Mouse (Mus musculus) CH12.LX (cell line): ENCODE measurements around the gene Suds3. TPM values are rescaled to one million over a fixed set of nuclear protein-coding genes. Genes with fewer than 3 reads are reported as not detected.

Experiments
- DNase-seq: peaks from one replicate; pipeline ENCODE4 v3.0.0-alpha.2; 2013; ENCODE audit errors: extremely low read depth
- H3K27ac ChIP-seq: 2 replicates; pipeline ENCODE4 v1.5.1; 2012; ENCODE audit warnings: low read depth, mild to moderate bottlenecking, control low read depth, moderate library complexity; ENCODE audit not compliant: insufficient read depth
- H3K27me3 ChIP-seq: replicated peaks from 2 replicates; pipeline ENCODE3; 2012; ENCODE audit warnings: inconsistent platforms
- H3K36me3 ChIP-seq, 2 experiments: replicated peaks in 1 of 2; 2 replicates each; pipeline versions ENCODE3 to v1.6.1; 2012; ENCODE audit warnings: inconsistent platforms in 1 of 2, low read length in 1 of 2, mild to moderate bottlenecking in 1 of 2, mixed read lengths in 1 of 2, moderate library complexity in 1 of 2; ENCODE audit not compliant: control insufficient read depth in 1 of 2, insufficient read depth in 1 of 2
- H3K4me1 ChIP-seq, 2 experiments: 2 replicates each; pipeline ENCODE4 v1.6.1; 2012; ENCODE audit warnings: inconsistent platforms in 1 of 2, moderate library complexity in 1 of 2; ENCODE audit not compliant: insufficient read depth in 2 of 2, control insufficient read depth in 1 of 2
- H3K4me2 ChIP-seq: 2 replicates; pipeline ENCODE4 v1.6.1; 2012; ENCODE audit warnings: low read depth, mild to moderate bottlenecking, control low read depth; ENCODE audit not compliant: poor library complexity, insufficient read depth, severe bottlenecking
- H3K4me3 ChIP-seq, 3 experiments: fragments of 150-350 bp in 1 of 3; sonication (generic) in 1 of 3; replicated peaks in 1 of 3; 2 replicates each; pipeline versions ENCODE3 to v1.5.1; 2011 to 2012; ENCODE audit warnings: low read depth in 2 of 3, low read length in 2 of 3, mild to moderate bottlenecking in 2 of 3, moderate library complexity in 2 of 3, control low read depth in 1 of 3, improper control_type of control experiment in 1 of 3, inconsistent platforms in 1 of 3, mixed read lengths in 1 of 3; ENCODE audit not compliant: poor library complexity in 1 of 3
- H3K79me2 ChIP-seq: replicated peaks from 2 replicates; pipeline ENCODE4 v1.6.1; 2012; ENCODE audit warnings: mild to moderate bottlenecking, moderate library complexity; ENCODE audit not compliant: control insufficient read depth, poor library complexity, insufficient read depth, severe bottlenecking; ENCODE audit errors: extremely low read depth
- H3K9ac ChIP-seq: 2 replicates; pipeline ENCODE4 v1.6.1; 2012; ENCODE audit warnings: low read depth, mild to moderate bottlenecking, control low read depth, moderate library complexity; ENCODE audit not compliant: insufficient read depth
- H3K9me3 ChIP-seq: replicated peaks from 2 replicates; pipeline ENCODE3; 2012; ENCODE audit warnings: low read length, inconsistent platforms, mixed read lengths
- CHD1 ChIP-seq: IDR thresholded peaks from 2 replicates; pipeline ENCODE4 v1.6.1; 2012; ENCODE audit warnings: low read depth, low read length, improper control_type of control experiment, inconsistent platforms
- CHD2 ChIP-seq: IDR thresholded peaks from 2 replicates; pipeline ENCODE4 v1.6.1; 2011; ENCODE audit warnings: low read length, improper control_type of control experiment
- CTCF ChIP-seq, 2 experiments: IDR thresholded peaks in 1 of 2; conservative IDR thresholded peaks in 1 of 2; 2 replicates each; pipeline ENCODE4 v1.5.1; 2011 to 2012; ENCODE audit warnings: low read depth in 2 of 2, low read length in 2 of 2, improper control_type of control experiment in 1 of 2, inconsistent platforms in 1 of 2, mild to moderate bottlenecking in 1 of 2, moderate library complexity in 1 of 2
- E2F4 ChIP-seq: IDR thresholded peaks from 2 replicates; pipeline ENCODE4 v1.6.1; 2011; ENCODE audit warnings: low read depth, low read length, improper control_type of control experiment; ENCODE audit not compliant: insufficient replicate concordance
- ELF1 ChIP-seq: IDR thresholded peaks from 2 replicates; pipeline ENCODE4 v1.6.1; 2014; ENCODE audit warnings: low read depth, mild to moderate bottlenecking, inconsistent platforms, low read length, improper control_type of control experiment
- EP300 ChIP-seq: IDR thresholded peaks from 2 replicates; pipeline ENCODE4 v1.6.1; 2011; ENCODE audit warnings: low read length, improper control_type of control experiment
- ETS1 ChIP-seq: conservative IDR thresholded peaks from 2 replicates; pipeline ENCODE4 v1.6.1; 2012; ENCODE audit warnings: low read depth, mild to moderate bottlenecking, inconsistent platforms, low read length, improper control_type of control experiment, moderate library complexity
- GABPA ChIP-seq: IDR thresholded peaks from 2 replicates; pipeline ENCODE4 v1.6.1; 2012; ENCODE audit warnings: low read depth, low read length, improper control_type of control experiment, inconsistent platforms; ENCODE audit not compliant: insufficient replicate concordance
- HCFC1 ChIP-seq: IDR thresholded peaks from 2 replicates; pipeline ENCODE4 v1.6.1; 2012; ENCODE audit warnings: low read depth, mild to moderate bottlenecking, inconsistent platforms, low read length, improper control_type of control experiment
- IRF4 ChIP-seq: IDR thresholded peaks from 2 replicates; pipeline ENCODE4 v1.6.1; 2014; ENCODE audit warnings: low read depth, mild to moderate bottlenecking, inconsistent platforms, low read length, improper control_type of control experiment
- JUN ChIP-seq: IDR thresholded peaks from 2 replicates; pipeline ENCODE4 v1.6.1; 2011; ENCODE audit warnings: low read depth, mild to moderate bottlenecking, low read length, improper control_type of control experiment, moderate library complexity; ENCODE audit not compliant: insufficient read depth
- JUND ChIP-seq: conservative IDR thresholded peaks from 2 replicates; pipeline ENCODE4 v1.6.1; 2011; ENCODE audit warnings: low read depth, low read length, improper control_type of control experiment
- KAT2A ChIP-seq: IDR thresholded peaks from 2 replicates; pipeline ENCODE4 v1.6.1; 2012; ENCODE audit warnings: low read length, improper control_type of control experiment, inconsistent platforms; ENCODE audit not compliant: insufficient replicate concordance
- MAFK ChIP-seq: IDR thresholded peaks from 2 replicates; pipeline ENCODE4 v1.6.1; 2011; ENCODE audit warnings: low read length, improper control_type of control experiment; ENCODE audit not compliant: insufficient replicate concordance
- MAZ ChIP-seq: IDR thresholded peaks from 2 replicates; pipeline ENCODE4 v1.6.1; 2012; ENCODE audit warnings: low read depth, mild to moderate bottlenecking, inconsistent platforms, low read length, improper control_type of control experiment, moderate library complexity
- MEF2A ChIP-seq: IDR thresholded peaks from 2 replicates; pipeline ENCODE4 v1.6.1; 2014; ENCODE audit warnings: low read depth, mild to moderate bottlenecking, inconsistent platforms, low read length, improper control_type of control experiment, borderline replicate concordance
- MYC ChIP-seq: IDR thresholded peaks from 2 replicates; pipeline ENCODE4 v1.6.1; 2011; ENCODE audit warnings: low read depth, mild to moderate bottlenecking, improper control_type of control experiment, low read length
- NELFE ChIP-seq: IDR thresholded peaks from 2 replicates; pipeline ENCODE4 v1.6.1; 2011; ENCODE audit warnings: low read depth, low read length, improper control_type of control experiment
- NRF1 ChIP-seq: IDR thresholded peaks from 2 replicates; pipeline ENCODE4 v1.6.1; 2014; ENCODE audit warnings: low read depth, mild to moderate bottlenecking, inconsistent platforms, low read length, improper control_type of control experiment, moderate library complexity
- POLR2A ChIP-seq: IDR thresholded peaks from 2 replicates; pipeline ENCODE4 v1.6.1; 2011; ENCODE audit warnings: low read depth, mild to moderate bottlenecking, improper control_type of control experiment, low read length
- RAD21 ChIP-seq: IDR thresholded peaks from 2 replicates; pipeline ENCODE4 v1.6.1; 2011; ENCODE audit warnings: low read depth, mild to moderate bottlenecking, low read length, improper control_type of control experiment, moderate library complexity
- RCOR1 ChIP-seq: conservative IDR thresholded peaks from 2 replicates; pipeline ENCODE4 v1.6.1; 2012; ENCODE audit warnings: low read depth, mild to moderate bottlenecking, inconsistent platforms, low read length, improper control_type of control experiment
- SIN3A ChIP-seq: IDR thresholded peaks from 2 replicates; pipeline ENCODE4 v1.6.1; 2012; ENCODE audit warnings: low read length, improper control_type of control experiment, inconsistent platforms
- SMC3 ChIP-seq: IDR thresholded peaks from 2 replicates; pipeline ENCODE4 v1.6.1; 2011; ENCODE audit warnings: low read depth, low read length, improper control_type of control experiment
- TBP ChIP-seq: conservative IDR thresholded peaks from 2 replicates; pipeline ENCODE4 v1.6.1; 2011; ENCODE audit warnings: low read depth, low read length, improper control_type of control experiment
- TCF12 ChIP-seq: IDR thresholded peaks from 2 replicates; pipeline ENCODE4 v1.6.1; 2014; ENCODE audit warnings: low read depth, mild to moderate bottlenecking, inconsistent platforms, low read length, improper control_type of control experiment
- USF1 ChIP-seq: IDR thresholded peaks from 2 replicates; pipeline ENCODE4 v1.6.1; 2014; ENCODE audit warnings: low read depth, mild to moderate bottlenecking, inconsistent platforms, low read length, improper control_type of control experiment
- USF2 ChIP-seq: conservative IDR thresholded peaks from 2 replicates; pipeline ENCODE4 v1.6.1; 2011; ENCODE audit warnings: low read depth, low read length, improper control_type of control experiment
- ZMIZ1 ChIP-seq: IDR thresholded peaks from 2 replicates; pipeline ENCODE4 v1.6.1; 2012; ENCODE audit warnings: low read depth, mild to moderate bottlenecking, inconsistent platforms, low read length, improper control_type of control experiment
- dilution Hi-C: fragments of 300-500 bp; cut with MboI; formaldehyde crosslinking; loops from 2 replicates; pipeline ENCODE4 v1.14.3; 2020; ENCODE audit warnings: low sequenced_read_pairs; ENCODE audit not compliant: extremely low pct_unique_long_range_greater_than_20kb, extremely low pct_ligation_motif_present
- in situ Hi-C: fragments of 300-500 bp; cut with MboI; formaldehyde crosslinking; loops from 3 replicates; pipeline ENCODE4 v1.14.3; 2019; ENCODE audit warnings: low sequenced_read_pairs, low pct_ligation_motif_present, low pct_unique_long_range_greater_than_20kb, mixed read lengths
- polyA plus RNA-seq: library from polyadenylated mRNA; unstranded; fragments of >175 nt; gene quantifications from 2 replicates; pipeline ENCODE4 v1.2.1, GENCODE M21; 2012; ENCODE audit warnings: low read depth; ENCODE audit not compliant: insufficient read length
- total RNA-seq, 2 experiments: library from RNA; depleted of rRNA; stranded (reverse); fragments of 300-350 nt in 1 of 2; fragments of >200 nt in 1 of 2; gene quantifications; 2 replicates each; pipeline ENCODE4 v1.2.3; 2012 to 2014

The Suds3 gene
- total and polyA plus RNA-seq, 3 experiments, result 54.2 to 103 (median 68.1) TPM

DNA sequence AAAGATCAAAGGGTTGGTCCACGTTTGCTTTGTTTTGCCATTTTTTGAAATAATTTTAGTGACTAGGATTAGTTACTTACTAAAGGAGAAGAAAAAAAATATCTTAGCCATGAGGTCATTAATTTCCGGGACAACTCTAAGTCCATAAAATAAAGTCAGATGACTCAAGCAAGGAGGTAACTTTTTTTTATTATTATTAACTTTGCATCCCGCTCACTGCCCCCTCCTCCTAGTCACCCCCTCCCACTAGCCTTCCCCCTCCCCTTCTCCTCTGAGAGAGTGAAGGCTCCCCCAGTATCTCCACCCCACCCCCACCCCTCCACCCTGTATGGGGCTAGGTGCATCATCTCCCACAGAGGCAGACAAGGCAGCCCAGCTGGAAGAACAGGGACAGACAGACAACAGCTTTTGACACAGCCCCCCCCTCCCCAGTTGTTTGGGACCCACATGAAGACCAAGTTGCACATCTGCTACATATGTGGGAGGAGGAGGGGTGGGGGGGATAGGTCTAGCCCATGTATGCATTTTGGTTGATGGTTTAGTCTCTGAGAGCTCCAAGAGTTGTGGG, 19.1 kb upstream of the Suds3 start:
- Histone ChIP-seq H3K4me2 (peak overlapping the region; percentile 74), H3K4me1 (peaks cover 31 to 51% of the 10 kb centered on the region in 2 experiments)
- TF ChIP-seq SIN3A, result no peak
- no peak for TF ChIP-seq ETS1
- TF ChIP-seq SMC3, result no peak
- no peak for TF ChIP-seq USF1
- TF ChIP-seq GABPA, result no peak
- TF ChIP-seq CHD1, result no peak
- no peak for TF ChIP-seq JUND
- TF ChIP-seq MAFK, result no peak
- no peak for TF ChIP-seq USF2
- no peak for TF ChIP-seq EP300
- TF ChIP-seq MAZ, result no peak
- no peak for TF ChIP-seq MEF2A
- TF ChIP-seq MYC, result no peak
- no peak for TF ChIP-seq TCF12
- TF ChIP-seq TBP, result no peak
- TF ChIP-seq RAD21, result no peak
- TF ChIP-seq CTCF (conservative IDR thresholded peaks at IDR 0.05 in 1 of 2, IDR thresholded peaks at IDR 0.05 in 1 of 2; ENCODE audit: low read depth in 2 of 2, low read length in 2 of 2), result no peak
- no peak for TF ChIP-seq NELFE
- TF ChIP-seq POLR2A, result no peak

GRCm38 (mm10) chr5:117134066-117134888, 18.4 kb upstream of the Suds3 start:
- Histone ChIP-seq H3K4me3 (peak overlapping the region; percentile 82 to 88 (median 83)), H3K79me2 (peaks cover 37% of the 10 kb centered on the region), H3K9ac (peak overlapping the region; percentile 89), H3K27ac (peak overlapping the region; percentile 79), H3K4me2 (peak overlapping the region; percentile 74), H3K4me1 (peaks cover 31 to 44% of the 10 kb centered on the region in 2 experiments), H3K27me3 (no peaks in the 10 kb centered on the region), H3K36me3 (peaks cover 0 to 16% of the 10 kb centered on the region in 2 experiments), H3K9me3 (no peaks in the 10 kb centered on the region)
- in situ Hi-C loops, result no loop called here
- dilution Hi-C loops, result no loop called here
- DNase-seq, result peak; percentile 60
- no peak for TF ChIP-seq KAT2A
- TF ChIP-seq IRF4, result 0 out of 2 replicates have a peak, but pooled peaks have one; percentile 15
- TF ChIP-seq GABPA, result no peak
- no peak for TF ChIP-seq RCOR1
- TF ChIP-seq E2F4, result no peak
- no peak for TF ChIP-seq JUN
- TF ChIP-seq USF1, result no peak
- no peak for TF ChIP-seq POLR2A
- TF ChIP-seq ELF1, result peak; percentile 84
- no peak for TF ChIP-seq NRF1
- TF ChIP-seq MYC, result 0 out of 2 replicates have a peak, but pooled peaks have one; percentile 10
- no peak; the same call in 1 of the 2 replicates for TF ChIP-seq MAFK
- no peak for TF ChIP-seq HCFC1
- no peak for TF ChIP-seq MAZ
- TF ChIP-seq ZMIZ1, result no peak
- no peak for TF ChIP-seq CHD2
- no peak for TF ChIP-seq EP300
- TF ChIP-seq NELFE, result no peak; the same call in 1 of the 2 replicates
- no peak for TF ChIP-seq JUND
- no peak for TF ChIP-seq SMC3

More for the DNA sequence above, 19.1 kb upstream of the Suds3 start:
- H3K9me3 ChIP-seq, result no peaks in the 10 kb centered on the region
- peaks cover 0 to 20% of the 10 kb centered on the region in 2 experiments for H3K36me3 ChIP-seq
- H3K9ac ChIP-seq, result peak overlapping the region; percentile 89
- H3K27me3 ChIP-seq, result no peaks in the 10 kb centered on the region
- dilution Hi-C loops (no loop called here), in situ Hi-C loops (loop anchor here (5.0 kb wide), 1 partner anchor 42 kb away; no protein-coding TSS in a partner anchor)
- no peak overlapping the region for H3K27ac ChIP-seq
- DNase-seq, result no peak
- H3K4me3 ChIP-seq, result peak overlapping the region; percentile 82 to 88 (median 83)
- H3K79me2 ChIP-seq, result peaks cover 37% of the 10 kb centered on the region
